Mouse (Mus musculus) MEL (cell line): Measurements from ENCODE around the gene Krt25. TPM values are rescaled to one million over a fixed set of nuclear protein-coding genes. Genes with fewer than 3 reads are reported as not detected.

Experiments
- DNase-seq: peaks from one replicate; pipeline ENCODE4 v3.0.0; 2011; ENCODE audit warnings: low read depth, low spot score
- H3K27ac ChIP-seq: 2 replicates; pipeline ENCODE4 v1.5.1; 2012; ENCODE audit warnings: low read depth, mild to moderate bottlenecking, control low read depth, low read length, moderate library complexity; ENCODE audit not compliant: control insufficient read depth
- H3K27me3 ChIP-seq, 2 experiments: fragments of 150-350 bp in 1 of 2; sonication (generic) in 1 of 2; 2 replicates each; pipeline ENCODE4 v1.6.1; 2012; ENCODE audit warnings: low read length in 2 of 2, mild to moderate bottlenecking in 2 of 2, improper control_type of control experiment in 1 of 2, moderate library complexity in 1 of 2; ENCODE audit not compliant: insufficient read depth in 2 of 2, control insufficient read depth in 1 of 2
- H3K36me3 ChIP-seq, 2 experiments: 2 replicates each; pipeline ENCODE4 v1.6.1; 2012 to 2014; ENCODE audit warnings: low read length in 2 of 2, improper control_type of control experiment in 1 of 2, inconsistent platforms in 1 of 2, mild to moderate bottlenecking in 1 of 2; ENCODE audit not compliant: insufficient read depth in 2 of 2, control insufficient read depth in 1 of 2
- H3K4me1 ChIP-seq, 2 experiments: fragments of 150-350 bp in 1 of 2; sonication (generic) in 1 of 2; 2 replicates each; pipeline ENCODE4 v1.6.1; 2012; ENCODE audit warnings: low read length in 2 of 2, improper control_type of control experiment in 1 of 2, mild to moderate bottlenecking in 1 of 2; ENCODE audit not compliant: insufficient read depth in 2 of 2, control insufficient read depth in 1 of 2
- H3K4me3 ChIP-seq, 2 experiments: fragments of 150-350 bp in 1 of 2; sonication (generic) in 1 of 2; 2 replicates each; pipeline ENCODE4 v1.5.1; 2012; ENCODE audit warnings: low read depth in 2 of 2, low read length in 2 of 2, mild to moderate bottlenecking in 2 of 2, moderate library complexity in 2 of 2, control low read depth in 1 of 2, improper control_type of control experiment in 1 of 2; ENCODE audit not compliant: control insufficient read depth in 1 of 2, insufficient read depth in 1 of 2
- H3K79me2 ChIP-seq: 2 replicates; pipeline ENCODE4 v1.6.1; 2012; ENCODE audit warnings: mild to moderate bottlenecking, low read length, moderate library complexity; ENCODE audit not compliant: control insufficient read depth, poor library complexity, insufficient read depth
- H3K9ac ChIP-seq: 2 replicates; pipeline ENCODE4 v1.6.1; 2012; ENCODE audit warnings: low read depth, mild to moderate bottlenecking, control low read depth, low read length, moderate library complexity; ENCODE audit not compliant: control insufficient read depth, poor library complexity, severe bottlenecking
- H3K9me3 ChIP-seq: fragments of 150-350 bp; sonication (generic); replicated peaks from 2 replicates; pipeline ENCODE4 v1.6.1; 2012; ENCODE audit warnings: mild to moderate bottlenecking, low read length, improper control_type of control experiment, moderate library complexity; ENCODE audit not compliant: insufficient read depth
- BHLHE40 ChIP-seq: IDR thresholded peaks from 2 replicates; pipeline ENCODE4 v1.6.1; 2012; ENCODE audit warnings: low read depth, mild to moderate bottlenecking, inconsistent platforms, low read length, improper control_type of control experiment, borderline replicate concordance
- CHD1 ChIP-seq: IDR thresholded peaks from 2 replicates; pipeline ENCODE4 v1.6.1; 2012; ENCODE audit warnings: low read depth, mild to moderate bottlenecking, inconsistent platforms, low read length, improper control_type of control experiment
- CTCF ChIP-seq, 3 experiments: IDR thresholded peaks in 2 of 3; conservative IDR thresholded peaks in 1 of 3; 2 replicates each; pipeline ENCODE4 v1.5.1; 2011 to 2012; ENCODE audit warnings: low read length in 3 of 3, low read depth in 2 of 3, mild to moderate bottlenecking in 2 of 3, improper control_type of control experiment in 1 of 3, inconsistent platforms in 1 of 3, mixed read lengths in 1 of 3, moderate library complexity in 1 of 3; ENCODE audit not compliant: control insufficient read depth in 1 of 3, insufficient read depth in 1 of 3, poor library complexity in 1 of 3, severe bottlenecking in 1 of 3
- ELF1 ChIP-seq: IDR thresholded peaks from 2 replicates; pipeline ENCODE4 v1.6.1; 2014; ENCODE audit warnings: low read depth, mild to moderate bottlenecking, inconsistent platforms, low read length, improper control_type of control experiment, moderate library complexity
- ETS1 ChIP-seq: IDR thresholded peaks from 2 replicates; pipeline ENCODE4 v1.6.1; 2012; ENCODE audit warnings: low read depth, mild to moderate bottlenecking, inconsistent platforms, low read length, improper control_type of control experiment, moderate library complexity
- HCFC1 ChIP-seq: IDR thresholded peaks from 2 replicates; pipeline ENCODE4 v1.6.1; 2012; ENCODE audit warnings: low read depth, mild to moderate bottlenecking, inconsistent platforms, low read length, improper control_type of control experiment, moderate library complexity
- MAFK ChIP-seq: IDR thresholded peaks from 2 replicates; pipeline ENCODE4 v1.6.1; 2011; ENCODE audit warnings: low read depth, mild to moderate bottlenecking, low read length, improper control_type of control experiment, borderline replicate concordance
- MXI1 ChIP-seq: IDR thresholded peaks from 2 replicates; pipeline ENCODE4 v1.6.1; 2011; ENCODE audit warnings: mild to moderate bottlenecking, low read depth, low read length, improper control_type of control experiment
- MYB ChIP-seq: IDR thresholded peaks from 2 replicates; pipeline ENCODE4 v1.6.1; 2011; ENCODE audit warnings: mild to moderate bottlenecking, low read depth, low read length, improper control_type of control experiment
- MYC ChIP-seq: IDR thresholded peaks from 2 replicates; pipeline ENCODE4 v1.6.1; 2011; ENCODE audit warnings: low read depth, mild to moderate bottlenecking, low read length, improper control_type of control experiment, moderate library complexity
- NELFE ChIP-seq: IDR thresholded peaks from 2 replicates; pipeline ENCODE4 v1.6.1; 2011; ENCODE audit warnings: low read depth, low read length, improper control_type of control experiment
- NRF1 ChIP-seq: IDR thresholded peaks from 2 replicates; pipeline ENCODE4 v1.6.1; 2014; ENCODE audit warnings: low read depth, mild to moderate bottlenecking, inconsistent platforms, low read length, improper control_type of control experiment, moderate library complexity; ENCODE audit not compliant: poor library complexity, insufficient read depth, severe bottlenecking
- POLR2AphosphoS5 ChIP-seq: IDR thresholded peaks from 2 replicates; pipeline ENCODE4 v1.6.1; 2012; ENCODE audit warnings: low read depth, borderline replicate concordance, mild to moderate bottlenecking, inconsistent platforms, low read length, moderate library complexity, mixed read lengths
- RCOR1 ChIP-seq: IDR thresholded peaks from 2 replicates; pipeline ENCODE4 v1.6.1; 2012; ENCODE audit warnings: low read depth, mild to moderate bottlenecking, inconsistent platforms, low read length, improper control_type of control experiment
- SIN3A ChIP-seq: IDR thresholded peaks from 2 replicates; pipeline ENCODE4 v1.6.1; 2012; ENCODE audit warnings: low read length, improper control_type of control experiment, inconsistent platforms
- SMC3 ChIP-seq: IDR thresholded peaks from 2 replicates; pipeline ENCODE4 v1.6.1; 2011; ENCODE audit warnings: low read depth, low read length, improper control_type of control experiment
- TBP ChIP-seq: IDR thresholded peaks from 2 replicates; pipeline ENCODE4 v1.8.0; 2011; ENCODE audit warnings: low read depth, low read length, improper control_type of control experiment
- TCF12 ChIP-seq: IDR thresholded peaks from 2 replicates; pipeline ENCODE4 v1.6.1; 2014; ENCODE audit warnings: low read depth, mild to moderate bottlenecking, inconsistent platforms, low read length, improper control_type of control experiment, moderate library complexity
- UBTF ChIP-seq: IDR thresholded peaks from 2 replicates; pipeline ENCODE4 v1.6.1; 2012; ENCODE audit warnings: low read depth, mild to moderate bottlenecking, inconsistent platforms, low read length, improper control_type of control experiment, moderate library complexity, borderline replicate concordance; ENCODE audit not compliant: insufficient read depth
- USF1 ChIP-seq: IDR thresholded peaks from 2 replicates; pipeline ENCODE4 v1.6.1; 2014; ENCODE audit warnings: low read depth, mild to moderate bottlenecking, inconsistent platforms, low read length, improper control_type of control experiment, moderate library complexity
- ZC3H11A ChIP-seq: IDR thresholded peaks from 2 replicates; pipeline ENCODE4 v1.6.1; 2012; ENCODE audit warnings: low read depth, mild to moderate bottlenecking, inconsistent platforms, low read length, improper control_type of control experiment
- ZKSCAN1 ChIP-seq: IDR thresholded peaks from 2 replicates; pipeline ENCODE4 v1.6.1; 2012; ENCODE audit warnings: low read depth, mild to moderate bottlenecking, inconsistent platforms, low read length, improper control_type of control experiment, moderate library complexity
- ZMIZ1 ChIP-seq: IDR thresholded peaks from 2 replicates; pipeline ENCODE4 v1.6.1; 2012; ENCODE audit warnings: low read depth, mild to moderate bottlenecking, inconsistent platforms, low read length, improper control_type of control experiment, moderate library complexity
- polyA plus RNA-seq, 2 experiments: library from polyadenylated mRNA; stranded (reverse) in 1 of 2; unstranded in 1 of 2; fragments of >175 nt in 1 of 2; fragments of >200 nt in 1 of 2; gene quantifications; 2 replicates each; pipeline versions ENCODE4 v1.2.1 to v1.2.4; 2012; ENCODE audit warnings: low replicate concordance in 2 of 2, low read depth in 1 of 2; ENCODE audit not compliant: insufficient read length in 2 of 2, insufficient read depth in 1 of 2, missing spikeins in 1 of 2
- total RNA-seq: library from RNA; depleted of rRNA; stranded (reverse); fragments of 300-350 nt; gene quantifications from 2 replicates; pipeline ENCODE4 v1.2.3, GENCODE M21; 2012

Gene Krt25
- total and polyA plus RNA-seq, 3 experiments = not detected

GRCm38 (mm10) chr11:99284011-99284410 is 38.7 kb downstream of the Krt25 start:
- Histone ChIP-seq H3K79me2 (no peaks in the 10 kb centered on the region), H3K9me3 (no peaks in the 10 kb centered on the region), H3K9ac (no peak overlapping the region), H3K27ac (no peak overlapping the region), H3K4me1 (no peaks in the 10 kb centered on the region), H3K27me3 (peaks cover 11 to 20% of the 10 kb centered on the region in 2 experiments), H3K36me3 (no peaks in the 10 kb centered on the region)
- no peak for TF ChIP-seq HCFC1
- TF ChIP-seq ZKSCAN1 = no peak
- no peak for TF ChIP-seq CHD1
- TF ChIP-seq POLR2AphosphoS5 = no peak
- no peak for TF ChIP-seq TBP
- no peak for TF ChIP-seq ZC3H11A
- TF ChIP-seq NRF1 = no peak
- TF ChIP-seq RCOR1 = no peak
- TF ChIP-seq USF1 = no peak
- TF ChIP-seq TCF12 = no peak
- TF ChIP-seq UBTF = no peak
- TF ChIP-seq MXI1 = no peak
- no peak for TF ChIP-seq ZMIZ1
- no peak for TF ChIP-seq ETS1
- TF ChIP-seq MYC = no peak
- no peak for TF ChIP-seq BHLHE40
- TF ChIP-seq, all 39 proteins: peak for 0
- H3K4me3 ChIP-seq = no peak overlapping the region
- no peak for DNase-seq

GRCm38 (mm10) chr11:99283334-99283733 is 39.4 kb downstream of the Krt25 start:
- no peaks in the 10 kb centered on the region for H3K79me2 ChIP-seq
- no peaks in the 10 kb centered on the region for H3K36me3 ChIP-seq
- TF ChIP-seq BHLHE40 (no peak), CTCF (IDR thresholded peaks at IDR 0.05 in 2 of 3, conservative IDR thresholded peaks at IDR 0.05 in 1 of 3; ENCODE audit: control insufficient read depth in 1 of 3, insufficient read depth in 1 of 3, low read depth in 2 of 3, low read length in 3 of 3, poor library complexity in 1 of 3, severe bottlenecking in 1 of 3) (no peak), SMC3 (no peak), ELF1 (no peak), ZMIZ1 (no peak), MXI1 (no peak), NELFE (no peak), POLR2AphosphoS5 (no peak), ZC3H11A (no peak), MAFK (no peak), RCOR1 (no peak), MYB (no peak), TBP (no peak), USF1 (no peak), SIN3A (no peak)
- H3K27me3 ChIP-seq = peaks cover 11 to 20% of the 10 kb centered on the region in 2 experiments
- H3K9ac ChIP-seq = no peak overlapping the region
- no peak overlapping the region for H3K4me3 ChIP-seq
- H3K4me1 ChIP-seq = no peaks in the 10 kb centered on the region
- no peak for DNase-seq
- no peaks in the 10 kb centered on the region for H3K9me3 ChIP-seq
- H3K27ac ChIP-seq = no peak overlapping the region
